In genomic region chr8:72420571-72421361, GRCm38 (mm10) we compare ENCODE assay signal across 8 mouse cellular contexts. TPM values are rescaled to one million over a fixed set of nuclear protein-coding genes. Genes with fewer than 3 reads are reported as not detected.
A peak's percentile ranks its signal among the peaks of the same experiment; 100 is the strongest.
DNase-seq lines count a peak whose midpoint lies in the region; ATAC-seq and TF ChIP-seq lines count a peak whose summit lies in the region.

No protein-coding gene starts in this region.

- H3K79me2 ChIP-seq in C2C12 (ENCODE audit: control insufficient read depth, insufficient read depth), result peaks cover 51% of the 10 kb centered on the region

- peak; percentile 20; the same call in 1 of the 2 replicates for ATAC-seq in embryonic facial prominence, embryonic 13.5 days (ENCODE audit: insufficient number of reproducible peaks, insufficient read depth, low FRiP score, low TSS enrichment, low read depth)
- peak; percentile 27; the same call in 1 of the 2 replicates for ATAC-seq in heart, embryonic 13.5 days (ENCODE audit: extremely low read depth, insufficient number of reproducible peaks, low FRiP score, low TSS enrichment)

- H3K4me2 ChIP-seq in embryonic facial prominence, embryonic 13.5 days, result peak overlapping the region; percentile 64
- H3K4me2 ChIP-seq in heart, embryonic 13.5 days, result peak overlapping the region; percentile 85

- peak; percentile 40 for DNase-seq in adipocyte (ENCODE audit: low spot score)
- peak; percentile 59 for DNase-seq in kidney, postnatal 14 days
- DNase-seq in lung, postnatal 10 days, result peak; percentile 72
- DNase-seq in retina, postnatal 1 day, result peak; percentile 48
- peak; percentile 46 for DNase-seq in urinary bladder, postnatal 14 days (ENCODE audit: low spot score)

- peak overlapping the region; percentile 95 for H3K27ac ChIP-seq in embryonic facial prominence, embryonic 13.5 days
- peak overlapping the region; percentile 90 for H3K27ac ChIP-seq in heart, embryonic 13.5 days (replicated peaks)

- peaks cover 52% of the 10 kb centered on the region for H3K4me1 ChIP-seq in embryonic facial prominence, embryonic 13.5 days
- peaks cover 53% of the 10 kb centered on the region for H3K4me1 ChIP-seq in heart, embryonic 13.5 days

- H3K27me3 ChIP-seq in C2C12 (ENCODE audit: control insufficient read depth, insufficient read depth, insufficient read length), result no peaks in the 10 kb centered on the region
- no peaks in the 10 kb centered on the region for H3K27me3 ChIP-seq in embryonic facial prominence, embryonic 13.5 days
- no peaks in the 10 kb centered on the region for H3K27me3 ChIP-seq in heart, embryonic 13.5 days (replicated peaks)

- no peaks in the 10 kb centered on the region for H3K9me3 ChIP-seq in embryonic facial prominence, embryonic 13.5 days
- H3K9me3 ChIP-seq in heart, embryonic 13.5 days, result no peaks in the 10 kb centered on the region

- peak overlapping the region; percentile 90 for H3K9ac ChIP-seq in embryonic facial prominence, embryonic 13.5 days
- H3K9ac ChIP-seq in heart, embryonic 13.5 days, result peak overlapping the region; percentile 95

- peaks cover 7% of the 10 kb centered on the region for H3K36me3 ChIP-seq in C2C12 (ENCODE audit: control insufficient read depth, insufficient read depth)
- H3K36me3 ChIP-seq in embryonic facial prominence, embryonic 13.5 days, result no peaks in the 10 kb centered on the region
- peaks cover 11% of the 10 kb centered on the region for H3K36me3 ChIP-seq in heart, embryonic 13.5 days

- no peak for TF ChIP-seq CTCF in C2C12 (IDR thresholded peaks at IDR 0.05; ENCODE audit: control insufficient read depth, insufficient read depth, insufficient read length)

- peaks cover 51% of the 10 kb centered on the region for H3K79me3 ChIP-seq in C2C12 (ENCODE audit: low read depth)

- peak overlapping the region; percentile 86 for H3ac ChIP-seq in C2C12 (ENCODE audit: control insufficient read depth, insufficient read length, low read depth)

- WGBS in embryonic facial prominence, embryonic 13.5 days, result under 1% methylated on average over 70 of the region's 73 CpGs
- 1% methylated on average over 60 of the region's 73 CpGs for WGBS in heart, embryonic 13.5 days

- H3K4me3 ChIP-seq in C2C12 (ENCODE audit: insufficient read depth, poor library complexity, severe bottlenecking), result peak overlapping the region; percentile 56
- H3K4me3 ChIP-seq in embryonic facial prominence, embryonic 13.5 days, result peak overlapping the region; percentile 80
- H3K4me3 ChIP-seq in heart, embryonic 13.5 days, result peak overlapping the region; percentile 85

TF ChIP-seq in C2C12, 6 proteins besides CTCF, POLR2A, EP300 and RAD21:
- TF ChIP-seq MAX (IDR thresholded peaks at IDR 0.05) (no peak), MYOG (IDR thresholded peaks at IDR 0.05; ENCODE audit: control insufficient read depth, extremely low read depth, insufficient read length) (no peak), USF1 (IDR thresholded peaks at IDR 0.05; ENCODE audit: low read depth) (no peak), FOSL1 (IDR thresholded peaks at IDR 0.05; ENCODE audit: insufficient read depth, low read length, poor library complexity, severe bottlenecking) (no peak), CEBPB (IDR thresholded peaks at IDR 0.05; ENCODE audit: low read depth) (no peak), MYOD1 (IDR thresholded peaks at IDR 0.05; ENCODE audit: control insufficient read depth, insufficient read length, low read depth) (no peak)

RNA-seq across cellular contexts. Expression of gene Eps15l1, which starts 0.5 kb away (rescaled TPM):
- 29.4 TPM for polyA plus RNA-seq in C2C12 (2012; fragmentation: generic; extraction: Trizol)
- 65.1 and 66.9 TPM in 2 replicates for polyA plus RNA-seq in embryonic facial prominence, embryonic 13.5 days (2015; fragmentation: Nextera tagmentation; extraction: Ambion mirVana)
- 37.4 and 38.2 TPM in 2 replicates for polyA plus RNA-seq in heart, embryonic 13.5 days (2015; fragmentation: Nextera tagmentation; extraction: Ambion mirVana)

RNA-seq across cellular contexts. Expression of gene Calr3, which starts 22.9 kb away (rescaled TPM):
- polyA plus RNA-seq in C2C12 (2012; fragmentation: generic; extraction: Trizol), result 1.6 TPM
- 1.1 and 1.8 TPM in 2 replicates for polyA plus RNA-seq in embryonic facial prominence, embryonic 13.5 days (2015; fragmentation: Nextera tagmentation; extraction: Ambion mirVana)
- polyA plus RNA-seq in heart, embryonic 13.5 days (2015; fragmentation: Nextera tagmentation; extraction: Ambion mirVana), result 1.1 and 1.2 TPM in 2 replicates

RNA-seq across cellular contexts. Expression of gene 1700030K09Rik, which starts 22.9 kb away (rescaled TPM):
- 5.9 TPM for polyA plus RNA-seq in C2C12 (2012; fragmentation: generic; extraction: Trizol)
- polyA plus RNA-seq in embryonic facial prominence, embryonic 13.5 days (2015; fragmentation: Nextera tagmentation; extraction: Ambion mirVana), result 18.5 and 19.9 TPM in 2 replicates
- 8.8 and 9.4 TPM in 2 replicates for polyA plus RNA-seq in heart, embryonic 13.5 days (2015; fragmentation: Nextera tagmentation; extraction: Ambion mirVana)

RNA-seq across cellular contexts. Expression of gene Cherp, which starts 54.3 kb away (rescaled TPM):
- 56.9 TPM for polyA plus RNA-seq in C2C12 (2012; fragmentation: generic; extraction: Trizol)
- polyA plus RNA-seq in embryonic facial prominence, embryonic 13.5 days (2015; fragmentation: Nextera tagmentation; extraction: Ambion mirVana), result 70.7 and 74.0 TPM in 2 replicates
- 40.1 and 45.6 TPM in 2 replicates for polyA plus RNA-seq in heart, embryonic 13.5 days (2015; fragmentation: Nextera tagmentation; extraction: Ambion mirVana)

Comparison
In these comparisons a context has a peak if more than half of its experiments do, and no peak if none do; other contexts are left out.
1. Peak in every context shown above with its lines: DNase-seq, ATAC-seq, H3K4me3 ChIP-seq and H3K27ac ChIP-seq.